Mouse (Mus musculus) brain, embryonic 14.5 days (tissue): ENCODE data around the gene Gm49368.

Experiments used
- CTCF ChIP-seq: fragments of 200-500 bp; IDR thresholded peaks from 2 replicates; pipeline ENCODE4 v1.5.1; 2012; ENCODE audit warnings: inconsistent platforms, mild to moderate bottlenecking, moderate library complexity, borderline replicate concordance; ENCODE audit not compliant: insufficient read depth, insufficient read length; ENCODE audit errors: extremely low read depth
- POLR2A ChIP-seq: fragments of 200-500 bp; IDR thresholded peaks from 2 replicates; pipeline ENCODE4 v1.6.1; 2012; ENCODE audit warnings: mild to moderate bottlenecking, inconsistent platforms, borderline replicate concordance; ENCODE audit not compliant: poor library complexity, insufficient read depth, insufficient read length, severe bottlenecking; ENCODE audit errors: extremely low read depth

GRCm38 (mm10) chr7:128056917-128057444, 5.5 kb upstream of the Gm49368 start:
- TF ChIP-seq CTCF (no peak), POLR2A (no peak)
